Mouse (Mus musculus) limb, embryonic 11.5 days (tissue): ENCODE measurements around the gene Kcnk4. TPM values are rescaled to one million over a fixed set of nuclear protein-coding genes. Genes with fewer than 3 reads are reported as not detected.
A peak's percentile ranks its signal among the peaks of the same experiment; 100 is the strongest.

Experiments used
- ATAC-seq: fragments of 200-750 bp; cut with Nextera tagmentation; 2 replicates; pipeline ENCODE4 v1.8.0; 2017; ENCODE audit warnings: low read depth; ENCODE audit not compliant: insufficient number of reproducible peaks, low FRiP score, low TSS enrichment
- DNase-seq: peaks from one replicate; pipeline ENCODE4 v3.0.0-alpha.2; 2015; ENCODE audit warnings: low spot score
- H3K27ac ChIP-seq: fragments of 300-500 bp; sonication (generic); replicated peaks from 2 replicates; pipeline ENCODE4 v1.5.1; 2014; ENCODE audit warnings: low read depth, mild to moderate bottlenecking, low read length
- H3K27me3 ChIP-seq: fragments of 300-500 bp; sonication (generic); 2 replicates; pipeline ENCODE4 v1.6.1; 2014; ENCODE audit warnings: mild to moderate bottlenecking, low read length, mixed read lengths; ENCODE audit not compliant: control insufficient read depth, insufficient read depth
- H3K36me3 ChIP-seq: fragments of 300-500 bp; sonication (generic); 2 replicates; pipeline ENCODE4 v1.6.1; 2014; ENCODE audit warnings: mild to moderate bottlenecking, low read length, moderate library complexity, mixed read lengths; ENCODE audit not compliant: control insufficient read depth, insufficient read depth
- H3K4me1 ChIP-seq: fragments of 300-500 bp; sonication (generic); 2 replicates; pipeline ENCODE4 v1.6.1; 2014; ENCODE audit warnings: low read length, mixed read lengths; ENCODE audit not compliant: control insufficient read depth, insufficient read depth
- H3K4me2 ChIP-seq: fragments of 300-500 bp; sonication (generic); 2 replicates; pipeline ENCODE4 v1.6.1; 2014; ENCODE audit warnings: low read depth, mild to moderate bottlenecking, moderate library complexity; ENCODE audit not compliant: severe bottlenecking
- H3K4me3 ChIP-seq: fragments of 300-500 bp; sonication (generic); 2 replicates; pipeline ENCODE4 v1.5.1; 2014; ENCODE audit warnings: low read depth, low read length
- H3K9ac ChIP-seq: fragments of 300-500 bp; sonication (generic); 2 replicates; pipeline ENCODE4 v1.6.1; 2014; ENCODE audit warnings: mild to moderate bottlenecking, low read length
- H3K9me3 ChIP-seq: fragments of 300-500 bp; sonication (generic); 2 replicates; pipeline ENCODE4 v1.6.1; 2016; ENCODE audit warnings: low read length; ENCODE audit not compliant: control insufficient read depth
- WGBS: fragments of 180-500 bp; shearing (Covaris S2); extraction: QIAGEN DNeasy Blood & Tissue Kit; methylation state at CpG from one replicate; pipeline ENCODE4 v1.1.7; 2014; 5-methylcytosine and 5-hydroxymethylcytosine counted together
- polyA plus RNA-seq: library from polyadenylated mRNA; unstranded; fragments of >200 nt; fragmentation: Nextera tagmentation; extraction: Ambion mirVana; gene quantifications from 2 replicates; pipeline ENCODE4 v1.2.1, GENCODE M21; 2014

Kcnk4 gene
- polyA plus RNA-seq, 1 experiment from 2014 or later = 0.31 TPM

GRCm38 (mm10) chr19:6951994-6952711, 17.8 kb upstream of the Kcnk4 start:
- Histone ChIP-seq H3K27ac (peak overlapping the region; percentile 90), H3K4me1 (peaks cover 9% of the 10 kb centered on the region; the same call in 1 of the 2 replicates), H3K36me3 (peaks cover 5% of the 10 kb centered on the region; the same call in 1 of the 2 replicates), H3K9ac (peak overlapping the region; percentile 84), H3K4me3 (peak overlapping the region; percentile 63), H3K9me3 (no peaks in the 10 kb centered on the region), H3K27me3 (no peaks in the 10 kb centered on the region), H3K4me2 (peak overlapping the region; percentile 79)
- WGBS = 3% methylated on average over 31 of the region's 31 CpGs
- peak; percentile 66 for DNase-seq
- 0 out of 2 replicates have a peak, but pooled peaks have one; percentile 4 for ATAC-seq

GRCm38 (mm10) chr19:6951381-6951968, 17.2 kb upstream of the Kcnk4 start:
- H3K36me3 ChIP-seq = peaks cover 5% of the 10 kb centered on the region; the same call in 1 of the 2 replicates
- H3K27ac ChIP-seq = peak overlapping the region; percentile 90
- ATAC-seq (peak; percentile 75), DNase-seq (peak; percentile 89)
- peak overlapping the region; percentile 79 for H3K4me2 ChIP-seq
- no peaks in the 10 kb centered on the region for H3K9me3 ChIP-seq
- H3K27me3 ChIP-seq = no peaks in the 10 kb centered on the region
- H3K4me1 ChIP-seq = peaks cover 9% of the 10 kb centered on the region; the same call in 1 of the 2 replicates
- under 1% methylated on average over 35 of the region's 35 CpGs for WGBS
- H3K9ac ChIP-seq = peak overlapping the region; percentile 84
- peak overlapping the region; percentile 63 for H3K4me3 ChIP-seq

- H3K4me3 ChIP-seq = peak overlapping the region; percentile 63
- H3K4me2 ChIP-seq = peak overlapping the region; percentile 79
- H3K27ac ChIP-seq = peak overlapping the region; percentile 90
- H3K9ac ChIP-seq = peak overlapping the region; percentile 84
- ATAC-seq (peak; percentile 15; the same call in 1 of the 2 replicates), DNase-seq (peak; percentile 75)
- no peaks in the 10 kb centered on the region for H3K27me3 ChIP-seq
- H3K36me3 ChIP-seq = peaks cover 5% of the 10 kb centered on the region; the same call in 1 of the 2 replicates
- WGBS = under 1% methylated on average over 28 of the region's 28 CpGs
- H3K4me1 ChIP-seq = peaks cover 9% of the 10 kb centered on the region; the same call in 1 of the 2 replicates
- H3K9me3 ChIP-seq = no peaks in the 10 kb centered on the region
Measured at GRCm38 (mm10) chr19:6950613-6951153, 16.4 kb upstream of the Kcnk4 start.

- Histone ChIP-seq H3K9me3 (no peaks in the 10 kb centered on the region), H3K27ac (no peak overlapping the region), H3K4me3 (0 out of 2 replicates have a peak overlapping the region, but pooled peaks have one; percentile 63), H3K9ac (no peak overlapping the region), H3K36me3 (peaks cover 3% of the 10 kb centered on the region; the same call in 1 of the 2 replicates), H3K4me1 (peaks cover 9% of the 10 kb centered on the region; the same call in 1 of the 2 replicates), H3K27me3 (no peaks in the 10 kb centered on the region), H3K4me2 (peak overlapping the region; percentile 79)
- DNase-seq (no peak), ATAC-seq (no peak)
- WGBS = 74% methylated on average over 5 of the region's 5 CpGs
Measured at GRCm38 (mm10) chr19:6949951-6950350, 15.6 kb upstream of the Kcnk4 start.

- no peak overlapping the region for H3K4me3 ChIP-seq
- no peak overlapping the region for H3K4me2 ChIP-seq
- H3K9ac ChIP-seq = no peak overlapping the region
- DNase-seq (no peak), ATAC-seq (no peak)
- no peaks in the 10 kb centered on the region for H3K27me3 ChIP-seq
- H3K36me3 ChIP-seq = no peaks in the 10 kb centered on the region
- WGBS = 94% methylated on average over 5 of the region's 5 CpGs
- H3K9me3 ChIP-seq = no peaks in the 10 kb centered on the region
- H3K4me1 ChIP-seq = peaks cover 9% of the 10 kb centered on the region; the same call in 1 of the 2 replicates
- H3K27ac ChIP-seq = no peak overlapping the region
Measured at GRCm38 (mm10) chr19:6949532-6949931, 15.2 kb upstream of the Kcnk4 start.

GRCm38 (mm10) chr19:6948186-6948585, 13.9 kb upstream of the Kcnk4 start:
- H3K4me3 ChIP-seq = no peak overlapping the region
- WGBS = 88% methylated on average over 4 of the region's 4 CpGs
- H3K36me3 ChIP-seq = no peaks in the 10 kb centered on the region

GRCm38 (mm10) chr19:6947742-6948141, 13.4 kb upstream of the Kcnk4 start:
- no peak for ATAC-seq

More at GRCm38 (mm10) chr19:6948186-6948585, 13.9 kb upstream of the Kcnk4 start:
- Histone ChIP-seq H3K4me2 (no peak overlapping the region), H3K4me1 (peaks cover 9% of the 10 kb centered on the region; the same call in 1 of the 2 replicates), H3K9me3 (no peaks in the 10 kb centered on the region), H3K27ac (no peak overlapping the region), H3K9ac (no peak overlapping the region), H3K27me3 (no peaks in the 10 kb centered on the region)
- DNase-seq (no peak), ATAC-seq (no peak)

GRCm38 (mm10) chr19:6943709-6944108, 9.4 kb upstream of the Kcnk4 start:
- ATAC-seq (no peak), DNase-seq (no peak)
- WGBS = 88% methylated on average over 6 of the region's 6 CpGs
- Histone ChIP-seq H3K4me3 (no peak overlapping the region), H3K4me1 (peaks cover 13% of the 10 kb centered on the region), H3K9ac (no peak overlapping the region), H3K27me3 (no peaks in the 10 kb centered on the region), H3K27ac (no peak overlapping the region), H3K36me3 (no peaks in the 10 kb centered on the region), H3K4me2 (no peak overlapping the region), H3K9me3 (no peaks in the 10 kb centered on the region)

More at GRCm38 (mm10) chr19:6947742-6948141, 13.4 kb upstream of the Kcnk4 start:
- WGBS = 63% methylated on average over 4 of the region's 4 CpGs
- Histone ChIP-seq H3K27me3 (no peaks in the 10 kb centered on the region), H3K9me3 (no peaks in the 10 kb centered on the region), H3K36me3 (no peaks in the 10 kb centered on the region), H3K27ac (no peak overlapping the region), H3K4me2 (no peak overlapping the region), H3K4me1 (peaks cover 12% of the 10 kb centered on the region), H3K4me3 (no peak overlapping the region), H3K9ac (no peak overlapping the region)
- no peak for DNase-seq
